Mouse (Mus musculus) MEL (cell line): Measurements from ENCODE around the gene Cwc15. TPM values are rescaled to one million over a fixed set of nuclear protein-coding genes. Genes with fewer than 3 reads are reported as not detected.
A peak's percentile ranks its signal among the peaks of the same experiment; 100 is the strongest.

Source experiments
- DNase-seq: peaks from one replicate; pipeline ENCODE4 v3.0.0; 2011; ENCODE audit warnings: low read depth, low spot score
- H3K27ac ChIP-seq: 2 replicates; pipeline ENCODE4 v1.5.1; 2012; ENCODE audit warnings: low read depth, mild to moderate bottlenecking, control low read depth, low read length, moderate library complexity; ENCODE audit not compliant: control insufficient read depth
- H3K27me3 ChIP-seq, 2 experiments: fragments of 150-350 bp in 1 of 2; sonication (generic) in 1 of 2; 2 replicates each; pipeline ENCODE4 v1.6.1; 2012; ENCODE audit warnings: low read length in 2 of 2, mild to moderate bottlenecking in 2 of 2, improper control_type of control experiment in 1 of 2, moderate library complexity in 1 of 2; ENCODE audit not compliant: insufficient read depth in 2 of 2, control insufficient read depth in 1 of 2
- H3K36me3 ChIP-seq, 2 experiments: 2 replicates each; pipeline ENCODE4 v1.6.1; 2012 to 2014; ENCODE audit warnings: low read length in 2 of 2, improper control_type of control experiment in 1 of 2, inconsistent platforms in 1 of 2, mild to moderate bottlenecking in 1 of 2; ENCODE audit not compliant: insufficient read depth in 2 of 2, control insufficient read depth in 1 of 2
- H3K4me1 ChIP-seq, 2 experiments: fragments of 150-350 bp in 1 of 2; sonication (generic) in 1 of 2; 2 replicates each; pipeline ENCODE4 v1.6.1; 2012; ENCODE audit warnings: low read length in 2 of 2, improper control_type of control experiment in 1 of 2, mild to moderate bottlenecking in 1 of 2; ENCODE audit not compliant: insufficient read depth in 2 of 2, control insufficient read depth in 1 of 2
- H3K4me3 ChIP-seq, 2 experiments: fragments of 150-350 bp in 1 of 2; sonication (generic) in 1 of 2; 2 replicates each; pipeline ENCODE4 v1.5.1; 2012; ENCODE audit warnings: low read depth in 2 of 2, low read length in 2 of 2, mild to moderate bottlenecking in 2 of 2, moderate library complexity in 2 of 2, control low read depth in 1 of 2, improper control_type of control experiment in 1 of 2; ENCODE audit not compliant: control insufficient read depth in 1 of 2, insufficient read depth in 1 of 2
- H3K79me2 ChIP-seq: 2 replicates; pipeline ENCODE4 v1.6.1; 2012; ENCODE audit warnings: mild to moderate bottlenecking, low read length, moderate library complexity; ENCODE audit not compliant: control insufficient read depth, poor library complexity, insufficient read depth
- H3K9ac ChIP-seq: 2 replicates; pipeline ENCODE4 v1.6.1; 2012; ENCODE audit warnings: low read depth, mild to moderate bottlenecking, control low read depth, low read length, moderate library complexity; ENCODE audit not compliant: control insufficient read depth, poor library complexity, severe bottlenecking
- H3K9me3 ChIP-seq: fragments of 150-350 bp; sonication (generic); replicated peaks from 2 replicates; pipeline ENCODE4 v1.6.1; 2012; ENCODE audit warnings: mild to moderate bottlenecking, low read length, improper control_type of control experiment, moderate library complexity; ENCODE audit not compliant: insufficient read depth
- CHD2 ChIP-seq: IDR thresholded peaks from 2 replicates; pipeline ENCODE4 v1.6.1; 2011; ENCODE audit warnings: low read length, improper control_type of control experiment
- E2F4 ChIP-seq: IDR thresholded peaks from 2 replicates; pipeline ENCODE4 v1.6.1; 2011; ENCODE audit warnings: low read depth, low read length, improper control_type of control experiment, borderline replicate concordance
- ETS1 ChIP-seq: IDR thresholded peaks from 2 replicates; pipeline ENCODE4 v1.6.1; 2012; ENCODE audit warnings: low read depth, mild to moderate bottlenecking, inconsistent platforms, low read length, improper control_type of control experiment, moderate library complexity
- GABPA ChIP-seq: IDR thresholded peaks from 2 replicates; pipeline ENCODE4 v1.6.1; 2012; ENCODE audit warnings: low read depth, mild to moderate bottlenecking, inconsistent platforms, low read length, improper control_type of control experiment, moderate library complexity
- GATA1 ChIP-seq: IDR thresholded peaks from 2 replicates; pipeline ENCODE4 v1.6.1; 2011; ENCODE audit warnings: low read depth, low read length, improper control_type of control experiment
- JUND ChIP-seq: IDR thresholded peaks from 2 replicates; pipeline ENCODE4 v1.6.1; 2011; ENCODE audit warnings: low read depth, mild to moderate bottlenecking, improper control_type of control experiment, low read length
- KAT2A ChIP-seq: conservative IDR thresholded peaks from 2 replicates; pipeline ENCODE4 v1.6.1; 2012; ENCODE audit warnings: low read depth, low read length, improper control_type of control experiment, inconsistent platforms
- MAFK ChIP-seq: IDR thresholded peaks from 2 replicates; pipeline ENCODE4 v1.6.1; 2011; ENCODE audit warnings: low read depth, mild to moderate bottlenecking, low read length, improper control_type of control experiment, borderline replicate concordance
- MAX ChIP-seq: IDR thresholded peaks from 2 replicates; pipeline ENCODE4 v1.6.1; 2011; ENCODE audit warnings: low read length, improper control_type of control experiment
- MAZ ChIP-seq: IDR thresholded peaks from 2 replicates; pipeline ENCODE4 v1.6.1; 2012; ENCODE audit warnings: low read depth, mild to moderate bottlenecking, inconsistent platforms, low read length, improper control_type of control experiment
- MEF2A ChIP-seq: IDR thresholded peaks from 2 replicates; pipeline ENCODE4 v1.6.1; 2014; ENCODE audit warnings: low read depth, mild to moderate bottlenecking, inconsistent platforms, low read length, improper control_type of control experiment; ENCODE audit not compliant: poor library complexity, insufficient replicate concordance, severe bottlenecking; ENCODE audit errors: extremely low read depth
- MXI1 ChIP-seq: IDR thresholded peaks from 2 replicates; pipeline ENCODE4 v1.6.1; 2011; ENCODE audit warnings: mild to moderate bottlenecking, low read depth, low read length, improper control_type of control experiment
- MYB ChIP-seq: IDR thresholded peaks from 2 replicates; pipeline ENCODE4 v1.6.1; 2011; ENCODE audit warnings: mild to moderate bottlenecking, low read depth, low read length, improper control_type of control experiment
- NELFE ChIP-seq: IDR thresholded peaks from 2 replicates; pipeline ENCODE4 v1.6.1; 2011; ENCODE audit warnings: low read depth, low read length, improper control_type of control experiment
- NRF1 ChIP-seq: IDR thresholded peaks from 2 replicates; pipeline ENCODE4 v1.6.1; 2014; ENCODE audit warnings: low read depth, mild to moderate bottlenecking, inconsistent platforms, low read length, improper control_type of control experiment, moderate library complexity; ENCODE audit not compliant: poor library complexity, insufficient read depth, severe bottlenecking
- RAD21 ChIP-seq: IDR thresholded peaks from 2 replicates; pipeline ENCODE4 v1.6.1; 2011; ENCODE audit warnings: mild to moderate bottlenecking, low read depth, low read length, improper control_type of control experiment
- SMC3 ChIP-seq: IDR thresholded peaks from 2 replicates; pipeline ENCODE4 v1.6.1; 2011; ENCODE audit warnings: low read depth, low read length, improper control_type of control experiment
- TBP ChIP-seq: IDR thresholded peaks from 2 replicates; pipeline ENCODE4 v1.8.0; 2011; ENCODE audit warnings: low read depth, low read length, improper control_type of control experiment
- ZC3H11A ChIP-seq: IDR thresholded peaks from 2 replicates; pipeline ENCODE4 v1.6.1; 2012; ENCODE audit warnings: low read depth, mild to moderate bottlenecking, inconsistent platforms, low read length, improper control_type of control experiment
- ZKSCAN1 ChIP-seq: IDR thresholded peaks from 2 replicates; pipeline ENCODE4 v1.6.1; 2012; ENCODE audit warnings: low read depth, mild to moderate bottlenecking, inconsistent platforms, low read length, improper control_type of control experiment, moderate library complexity
- polyA plus RNA-seq, 2 experiments: library from polyadenylated mRNA; stranded (reverse) in 1 of 2; unstranded in 1 of 2; fragments of >175 nt in 1 of 2; fragments of >200 nt in 1 of 2; gene quantifications; 2 replicates each; pipeline versions ENCODE4 v1.2.1 to v1.2.4; 2012; ENCODE audit warnings: low replicate concordance in 2 of 2, low read depth in 1 of 2; ENCODE audit not compliant: insufficient read length in 2 of 2, insufficient read depth in 1 of 2, missing spikeins in 1 of 2
- total RNA-seq: library from RNA; depleted of rRNA; stranded (reverse); fragments of 300-350 nt; gene quantifications from 2 replicates; pipeline ENCODE4 v1.2.3, GENCODE M21; 2012

The Cwc15 gene
- total and polyA plus RNA-seq, 3 experiments = 196 to 562 (median 331) TPM

DNA sequence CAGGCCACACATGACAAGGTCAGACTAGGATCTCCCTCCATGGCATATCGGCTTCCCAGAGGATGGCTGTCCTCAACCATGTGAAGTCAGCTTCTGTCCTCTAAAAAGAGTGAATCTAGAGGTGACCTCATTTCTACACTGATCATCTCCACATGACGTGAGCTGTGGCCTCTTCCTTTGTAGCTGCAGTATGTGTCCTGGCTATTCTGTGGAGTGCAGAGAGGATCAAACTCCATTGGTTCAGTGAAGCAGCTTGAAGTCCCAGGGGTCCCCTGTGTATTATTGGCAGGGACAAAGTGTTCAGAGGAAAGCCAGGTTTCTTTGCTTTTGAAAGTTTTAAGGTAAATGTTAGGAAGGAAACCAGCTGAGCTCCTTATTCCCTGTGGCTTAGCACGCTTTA is 17.7 kb downstream of the Cwc15 start:
- Histone ChIP-seq H3K36me3 (no peaks in the 10 kb centered on the region), H3K27me3 (no peaks in the 10 kb centered on the region), H3K4me1 (no peaks in the 10 kb centered on the region), H3K79me2 (no peaks in the 10 kb centered on the region), H3K9me3 (no peaks in the 10 kb centered on the region), H3K9ac (no peak overlapping the region), H3K27ac (no peak overlapping the region), H3K4me3 (no peak overlapping the region)
- DNase-seq = no peak
- TF ChIP-seq GATA1 (no peak), E2F4 (no peak), RAD21 (no peak), MAX (no peak), JUND (no peak), KAT2A (no peak), ZKSCAN1 (no peak), MEF2A (no peak), NELFE (no peak), MXI1 (no peak), TBP (no peak)

DNA sequence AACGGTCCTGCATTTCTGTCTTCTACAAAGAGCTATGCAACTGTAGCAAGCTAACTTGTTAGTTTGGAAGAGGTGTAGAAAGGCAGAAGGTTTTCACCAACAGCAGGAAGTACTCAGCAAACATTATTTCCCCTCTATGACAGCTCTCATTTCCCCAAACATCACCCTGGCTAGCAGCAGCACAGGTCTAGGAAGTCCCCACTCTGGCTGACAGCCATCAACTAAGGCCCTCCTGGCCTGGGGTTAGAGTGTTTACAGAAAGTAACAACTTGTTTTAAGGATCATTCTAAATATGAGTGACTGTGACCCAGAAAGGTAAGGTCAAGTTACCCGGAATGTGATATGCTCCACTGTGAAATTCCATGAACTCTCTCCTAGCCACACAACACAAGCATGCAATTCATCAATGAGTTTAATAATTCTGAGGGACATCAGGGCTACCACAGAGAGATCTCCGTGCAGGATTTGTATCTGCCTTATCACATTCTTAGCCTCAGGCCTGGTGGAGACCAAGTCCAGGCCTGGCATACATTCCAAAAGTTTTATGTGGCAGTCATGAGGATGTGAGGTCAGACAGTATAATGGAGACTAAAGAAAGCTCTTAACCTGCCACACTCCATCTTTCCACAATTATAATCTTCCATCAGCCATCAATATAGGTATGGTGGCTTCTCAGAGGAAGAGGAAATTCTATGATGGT is 20.7 kb downstream of the Cwc15 start:
- Histone ChIP-seq H3K4me3 (no peak overlapping the region), H3K36me3 (no peaks in the 10 kb centered on the region), H3K27me3 (no peaks in the 10 kb centered on the region; a peak in 1 of 4 replicates), H3K9ac (no peak overlapping the region), H3K79me2 (no peaks in the 10 kb centered on the region), H3K27ac (no peak overlapping the region), H3K9me3 (no peaks in the 10 kb centered on the region), H3K4me1 (no peaks in the 10 kb centered on the region)
- TF ChIP-seq MXI1 (no peak), NRF1 (no peak), ETS1 (no peak), SMC3 (peak; percentile 25; the same call in 1 of the 2 replicates)
- no peak for DNase-seq

DNA sequence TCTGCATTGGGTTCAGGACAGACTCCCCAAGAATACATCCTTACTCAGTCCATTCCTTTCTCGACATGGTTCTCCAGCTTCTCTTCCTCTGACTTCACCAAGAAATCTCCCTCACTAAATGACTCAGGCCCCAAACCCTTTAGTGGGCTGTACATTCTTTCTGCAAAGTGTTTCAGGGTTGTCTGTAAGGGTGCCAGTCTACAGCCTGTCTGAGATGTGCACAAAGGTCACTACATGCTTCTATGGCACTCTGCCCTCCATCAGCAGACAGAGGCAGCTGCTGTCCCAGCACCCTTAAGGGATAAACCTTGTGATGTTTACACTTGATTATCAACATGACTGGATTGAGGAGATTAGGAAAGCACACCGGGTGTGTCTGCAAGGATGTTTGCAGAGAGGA is 21.3 kb downstream of the Cwc15 start:
- no peaks in the 10 kb centered on the region for H3K4me1 ChIP-seq
- H3K27ac ChIP-seq = no peak overlapping the region
- H3K27me3 ChIP-seq = no peaks in the 10 kb centered on the region; a peak in 1 of 4 replicates
- H3K9ac ChIP-seq = no peak overlapping the region
- no peak overlapping the region for H3K4me3 ChIP-seq
- H3K9me3 ChIP-seq = no peaks in the 10 kb centered on the region
- H3K79me2 ChIP-seq = no peaks in the 10 kb centered on the region
- H3K36me3 ChIP-seq = no peaks in the 10 kb centered on the region
- no peak for TF ChIP-seq RAD21
- TF ChIP-seq CHD2 = no peak
- TF ChIP-seq MAZ = no peak
- no peak for TF ChIP-seq ZC3H11A
- no peak for TF ChIP-seq ZKSCAN1
- no peak for TF ChIP-seq MYB
- TF ChIP-seq GABPA = no peak
- no peak for TF ChIP-seq MAFK
- no peak for DNase-seq
